Mouse (Mus musculus) G1E-ER4 (cell line): ENCODE data around the gene Lix1l. TPM values are rescaled to one million over a fixed set of nuclear protein-coding genes. Genes with fewer than 3 reads are reported as not detected.
A peak's percentile ranks its signal among the peaks of the same experiment; 100 is the strongest.

Experiments used
- GATA1 ChIP-seq: IDR thresholded peaks from one replicate; pipeline ENCODE4 v1.8.0; 2012; ENCODE audit warnings: low read length, inconsistent platforms
- polyA plus RNA-seq: library from polyadenylated mRNA; stranded (reverse); fragments of >175 nt; gene quantifications from 2 replicates; pipeline ENCODE4 v1.2.3, GENCODE M21; 2012

Gene Lix1l
- polyA plus RNA-seq, 1 experiment: 0.92 TPM

DNA sequence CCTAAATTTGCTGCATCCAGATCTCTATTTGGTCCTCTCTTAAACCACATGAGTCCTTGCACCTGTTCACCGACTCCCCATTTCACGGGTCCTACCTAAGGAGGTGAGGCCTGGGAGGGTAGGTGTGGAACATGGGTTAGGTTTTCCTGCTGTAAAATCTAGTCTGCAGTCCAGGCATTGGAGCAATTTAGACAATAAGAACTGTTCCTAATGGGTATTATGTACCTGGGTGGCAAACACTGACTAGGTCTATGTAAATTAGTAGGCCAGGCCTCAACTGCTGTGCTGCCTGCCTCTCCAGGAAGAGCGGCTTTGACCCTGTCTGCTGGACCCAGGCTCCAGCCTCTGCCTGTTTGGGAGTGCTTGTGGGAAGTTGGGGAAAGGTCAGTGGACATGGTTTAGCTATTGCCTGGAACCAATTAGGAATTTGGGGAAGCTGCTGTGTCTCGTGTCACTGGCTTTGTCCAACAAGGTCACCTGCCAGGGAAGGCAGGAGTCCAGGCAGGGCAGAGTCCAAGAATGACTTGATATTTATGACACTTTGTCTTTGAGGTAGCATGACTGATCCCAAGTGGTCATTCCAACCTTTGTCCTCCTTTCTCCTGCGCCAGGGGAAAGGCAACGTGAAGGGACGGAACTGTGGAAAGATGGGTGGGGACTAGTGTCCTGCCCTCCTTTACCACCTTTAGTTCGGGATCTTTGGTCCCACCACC is 25.5 kb upstream of the Lix1l start:
- no peak for TF ChIP-seq GATA1

DNA sequence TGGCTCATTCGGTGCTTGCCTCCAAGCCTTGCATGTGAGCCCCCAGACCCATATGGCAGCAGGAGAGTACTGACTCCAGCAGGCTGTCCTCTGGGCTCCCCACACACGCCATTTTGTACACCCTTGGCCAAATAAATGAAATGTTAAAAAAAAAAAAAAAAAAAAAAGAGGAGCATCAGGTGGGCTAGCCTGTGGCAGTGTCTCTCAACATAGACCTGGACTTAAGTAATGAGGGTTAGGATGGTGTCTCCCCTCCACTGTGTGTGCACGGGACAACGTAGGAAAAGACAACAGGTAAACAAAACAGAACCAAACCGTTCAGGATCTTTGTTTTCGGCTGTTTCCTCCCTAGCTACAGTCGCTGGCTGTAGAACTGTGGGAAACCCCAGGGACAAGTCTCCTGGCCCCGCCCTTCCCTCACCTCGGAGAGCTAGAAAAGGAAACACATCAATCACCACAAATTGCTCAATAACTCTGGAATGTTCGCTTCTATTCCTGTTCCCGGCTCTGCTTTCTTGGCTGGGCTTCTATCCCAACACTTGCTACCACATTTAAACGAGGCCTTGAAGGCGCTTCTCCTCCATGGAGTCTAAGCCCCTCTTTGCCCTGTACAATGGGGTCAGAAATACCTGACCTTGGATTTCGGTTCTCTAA is 24.8 kb upstream of the Lix1l start:
- no peak for TF ChIP-seq GATA1

DNA sequence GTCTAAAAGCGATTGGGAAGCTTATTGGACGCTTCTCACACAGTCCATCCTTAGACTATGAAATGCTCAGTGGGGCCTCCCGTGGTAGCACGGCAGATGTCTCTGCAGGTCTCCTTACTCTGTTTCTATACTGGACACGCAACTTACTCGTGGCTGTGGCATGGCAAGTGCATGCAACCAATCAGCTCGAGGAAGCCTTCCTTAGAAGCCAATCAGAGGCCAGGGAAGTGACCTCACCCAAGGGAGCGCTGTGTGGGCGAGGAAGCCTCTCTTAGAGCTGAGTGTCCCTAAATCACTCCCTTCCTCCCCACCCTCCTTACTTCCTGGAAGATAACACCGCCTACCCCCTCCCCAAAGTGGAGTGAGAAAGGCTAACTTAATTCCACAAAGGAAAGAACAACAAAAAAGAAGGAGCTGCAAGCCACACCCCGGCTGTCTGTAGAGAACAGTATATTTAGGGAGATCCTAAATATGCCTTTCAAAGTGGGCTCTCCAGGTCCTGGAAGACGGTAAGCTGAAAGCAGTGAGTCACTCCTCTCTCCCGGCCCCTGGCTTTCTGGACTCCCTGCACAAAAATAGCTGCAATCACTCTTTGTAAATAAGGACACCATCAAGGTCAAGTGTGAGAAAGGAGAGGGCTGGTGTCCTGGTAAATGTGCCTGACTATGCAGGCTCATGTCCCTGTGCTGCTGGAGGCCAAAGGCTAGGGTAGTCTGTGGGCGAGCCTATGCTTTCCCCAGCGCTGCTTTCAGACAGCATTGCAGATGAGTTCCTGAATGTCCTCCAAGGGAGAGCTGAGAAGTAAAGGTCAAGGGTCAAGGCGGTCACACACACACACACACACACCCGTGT is 24.0 kb upstream of the Lix1l start, which contains the start of gene Gm16253:
Gene Gm16253 (plus strand): TSS at position 295 of the 852 bp plus-strand sequence.
- TF ChIP-seq GATA1: no peak

DNA sequence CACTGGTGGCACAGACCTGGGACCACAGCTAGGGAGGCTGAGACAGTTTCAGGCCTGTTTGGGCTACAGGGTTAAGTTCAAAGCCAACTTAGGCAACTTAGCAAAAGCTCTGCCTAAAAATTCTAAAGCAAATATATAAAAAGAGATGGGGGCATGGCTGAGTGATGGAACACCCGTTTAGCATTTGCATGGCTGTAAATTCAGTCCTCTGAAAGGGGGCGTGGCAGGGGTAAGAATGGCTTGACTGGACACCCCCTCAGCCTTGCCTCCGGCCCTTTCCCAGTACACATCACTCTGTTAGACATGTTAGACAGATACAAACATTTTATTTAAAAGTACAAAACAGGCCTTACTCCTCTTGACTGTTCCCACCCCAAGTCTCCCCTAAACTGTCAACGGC is 23.4 kb upstream of the Lix1l start:
- TF ChIP-seq GATA1: no peak

DNA sequence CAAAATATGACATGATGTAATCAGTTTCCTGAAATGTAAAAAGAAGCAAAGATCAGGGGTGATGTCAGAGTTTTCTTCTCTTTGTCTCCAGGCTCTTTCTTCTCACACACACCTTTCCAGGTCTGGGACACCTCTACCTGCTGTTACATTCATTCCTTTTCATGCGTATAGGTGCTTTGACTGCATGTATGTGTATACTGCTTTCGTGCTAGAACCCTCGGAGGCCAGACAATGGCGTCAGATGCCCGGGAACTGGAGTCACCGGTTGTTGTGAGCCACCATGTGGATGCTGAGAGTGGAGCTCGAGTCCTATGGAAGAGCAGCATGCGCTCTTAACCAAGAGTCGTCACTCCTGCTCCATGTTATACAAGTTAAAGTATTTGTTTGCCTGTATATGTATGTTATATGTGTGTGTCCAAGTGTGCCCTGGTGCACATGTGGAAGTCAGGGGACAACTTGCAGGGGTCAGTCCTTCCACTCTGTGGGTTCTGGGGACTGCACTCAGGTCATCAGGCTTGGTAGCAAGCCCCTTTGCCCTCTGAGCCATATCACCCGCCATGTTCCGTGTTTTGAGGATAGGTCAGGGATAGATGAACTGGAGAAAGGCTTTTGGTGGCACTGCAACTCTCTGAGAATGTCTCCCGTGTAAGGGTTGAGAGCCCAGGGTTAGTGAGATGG is 22.2 kb upstream of the Lix1l start:
- TF ChIP-seq GATA1: no peak

DNA sequence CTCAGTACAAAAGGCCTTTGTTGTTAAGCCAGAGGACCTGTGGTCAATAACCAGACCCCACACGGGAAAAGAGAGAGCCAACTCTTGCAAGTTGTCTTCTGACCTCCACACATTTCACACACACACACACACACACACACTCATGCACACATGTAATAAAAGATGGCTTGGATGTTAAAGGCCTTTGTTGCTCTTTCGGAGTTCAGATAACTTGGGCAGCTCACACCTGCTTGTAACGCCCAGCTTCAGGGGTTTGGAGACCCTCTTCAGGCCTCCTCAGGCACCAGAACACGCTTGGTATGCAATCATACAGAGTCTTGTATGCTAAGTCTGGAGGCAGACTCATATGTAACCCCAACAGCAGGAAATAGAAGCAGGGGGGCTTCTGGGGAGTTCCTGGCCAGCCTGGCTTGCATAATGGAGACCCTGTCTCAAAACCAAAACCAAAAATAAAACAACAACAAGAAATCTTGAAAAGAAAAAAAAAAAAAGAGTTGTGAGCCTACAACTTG is 21.7 kb upstream of the Lix1l start:
- no peak for TF ChIP-seq GATA1

DNA sequence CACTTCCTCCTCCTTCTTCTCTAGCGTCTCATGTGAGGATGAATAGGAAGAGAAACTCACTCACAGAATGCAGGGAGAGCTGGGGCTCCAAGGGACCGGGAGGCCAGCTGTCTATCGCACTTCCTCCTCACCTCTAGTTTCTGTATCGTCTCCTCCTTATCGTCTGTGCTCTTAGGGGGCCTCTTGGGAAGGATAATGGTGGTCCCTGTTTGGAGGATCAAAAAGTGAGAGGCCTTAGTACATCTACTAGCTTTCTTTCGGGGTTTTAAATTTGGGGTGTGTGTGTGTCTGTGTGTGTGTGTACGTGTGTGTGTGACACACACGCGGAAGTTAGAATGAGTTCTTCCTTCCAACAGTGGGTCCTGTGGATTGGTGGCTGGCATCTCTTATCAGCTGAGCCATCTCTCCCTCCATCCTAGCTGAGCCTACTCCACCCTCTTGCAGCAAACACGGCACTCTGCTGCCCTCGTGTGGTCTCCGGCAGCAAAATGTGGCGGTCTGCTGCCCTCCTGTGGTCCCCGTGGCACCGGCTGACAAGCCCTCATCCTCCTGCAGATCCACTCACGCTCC is 21.0 kb upstream of the Lix1l start:
- peak; percentile 88 for TF ChIP-seq GATA1

DNA sequence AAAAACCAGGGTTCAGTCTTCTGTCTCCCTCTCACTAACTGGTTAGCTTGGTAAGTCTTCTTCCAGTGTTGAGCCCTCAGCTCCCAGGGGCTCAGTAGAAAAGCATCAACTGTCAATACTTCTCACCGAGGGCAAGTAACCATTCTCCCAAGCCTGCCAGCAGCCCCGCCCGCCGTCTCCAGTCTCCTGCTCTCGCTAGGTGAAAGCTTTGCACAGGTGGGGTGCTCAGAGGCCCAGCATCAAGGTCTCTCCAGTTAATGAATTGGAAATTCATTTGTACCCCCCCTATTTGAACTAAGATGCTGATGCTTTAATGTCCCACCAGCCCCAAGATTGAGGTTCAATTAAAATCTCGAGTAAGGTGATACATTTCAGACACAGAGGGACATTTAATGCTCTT is 19.8 kb upstream of the Lix1l start:
- TF ChIP-seq GATA1: no peak

DNA sequence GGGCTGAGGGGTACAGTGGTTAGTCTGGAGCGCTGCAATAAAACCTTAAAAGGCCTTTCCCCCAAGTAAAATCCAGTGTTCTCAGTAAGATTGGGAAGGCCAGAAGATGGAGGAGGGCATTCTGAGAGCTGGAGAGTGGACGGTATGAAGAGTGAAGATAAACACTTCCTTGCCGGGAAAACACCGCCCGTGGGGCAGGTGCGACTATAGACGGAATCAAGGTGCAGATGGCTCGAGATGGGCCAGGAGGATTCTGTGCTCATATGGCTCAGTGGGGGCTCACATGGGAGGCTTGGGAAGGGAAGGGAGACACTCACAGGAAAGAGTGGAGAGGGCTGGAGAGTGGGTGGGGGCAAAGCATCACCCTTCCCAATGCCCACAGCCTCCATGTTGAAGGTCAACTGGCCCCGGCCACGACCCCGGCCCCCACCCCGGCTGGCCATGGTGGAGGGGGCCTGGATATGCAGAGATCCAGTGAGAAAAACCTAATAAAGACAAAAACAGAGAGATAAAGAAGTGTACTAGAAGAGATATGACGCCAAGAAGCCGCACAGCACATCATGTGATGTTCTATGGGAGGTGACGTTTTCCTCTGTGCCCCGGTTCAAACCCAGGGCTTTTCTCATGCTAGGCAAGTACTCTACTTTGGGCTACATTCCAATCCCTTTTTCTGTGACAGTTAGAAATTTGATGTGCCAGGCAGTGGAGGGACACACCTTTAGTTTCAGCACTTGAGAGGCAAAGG is 19.0 kb upstream of the Lix1l start:
- no peak for TF ChIP-seq GATA1

DNA sequence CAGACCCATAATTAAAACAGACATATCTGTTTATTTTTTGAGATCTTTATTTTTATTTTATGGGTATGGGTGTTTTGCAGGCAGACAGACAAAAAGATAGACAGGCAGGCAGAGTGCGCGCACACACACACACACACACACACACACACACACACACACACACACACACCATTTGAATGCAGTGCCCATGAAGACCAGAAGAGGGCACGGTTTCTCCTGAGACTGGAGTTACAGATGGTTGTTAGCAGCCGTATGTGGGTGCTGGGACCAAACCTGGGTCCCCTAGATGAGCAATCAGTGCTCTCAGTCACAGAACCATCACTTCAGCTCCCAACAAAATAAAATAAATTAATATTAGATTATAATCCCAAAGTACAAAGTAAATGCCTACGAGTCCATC is 17.6 kb upstream of the Lix1l start:
- no peak for TF ChIP-seq GATA1

DNA sequence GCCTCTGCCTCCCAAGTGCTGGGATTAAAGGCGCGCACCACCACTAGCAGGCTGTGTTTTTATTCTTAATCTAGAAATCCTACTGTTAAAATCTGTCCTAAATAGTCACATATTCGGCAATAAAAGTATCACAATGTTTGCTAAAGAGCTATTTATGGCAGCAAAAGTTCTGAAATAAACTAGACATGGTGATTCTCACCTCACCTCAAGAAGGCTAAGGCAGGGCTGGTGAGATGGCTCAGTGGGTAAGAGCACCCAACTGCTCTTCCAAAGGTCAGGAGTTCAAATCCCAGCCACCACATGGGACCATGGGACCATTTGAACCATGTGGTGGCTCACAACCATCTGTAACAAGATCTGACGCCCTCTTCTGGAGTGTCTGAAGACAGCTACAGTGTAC is 10.3 kb upstream of the Lix1l start:
- TF ChIP-seq GATA1: no peak

DNA sequence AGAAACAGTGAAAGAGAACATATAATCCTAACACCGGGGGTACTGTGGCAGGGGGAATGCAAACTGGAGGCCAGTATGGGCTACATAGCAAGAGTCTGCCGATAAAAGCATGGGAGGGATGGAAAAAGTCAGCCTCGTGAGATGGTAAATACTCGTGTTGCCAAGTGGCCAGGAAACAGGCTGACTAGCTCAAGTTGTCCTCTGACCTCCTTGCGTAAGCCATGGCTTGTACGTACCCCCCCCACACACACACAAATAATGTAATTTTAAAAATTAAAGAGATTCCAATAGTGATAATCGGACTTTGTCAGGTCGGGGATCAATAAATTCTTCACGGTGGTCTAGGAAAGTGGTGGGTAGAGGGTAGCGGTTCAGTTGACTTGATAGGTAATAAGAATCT is 7.6 kb upstream of the Lix1l start:
- TF ChIP-seq GATA1: no peak

DNA sequence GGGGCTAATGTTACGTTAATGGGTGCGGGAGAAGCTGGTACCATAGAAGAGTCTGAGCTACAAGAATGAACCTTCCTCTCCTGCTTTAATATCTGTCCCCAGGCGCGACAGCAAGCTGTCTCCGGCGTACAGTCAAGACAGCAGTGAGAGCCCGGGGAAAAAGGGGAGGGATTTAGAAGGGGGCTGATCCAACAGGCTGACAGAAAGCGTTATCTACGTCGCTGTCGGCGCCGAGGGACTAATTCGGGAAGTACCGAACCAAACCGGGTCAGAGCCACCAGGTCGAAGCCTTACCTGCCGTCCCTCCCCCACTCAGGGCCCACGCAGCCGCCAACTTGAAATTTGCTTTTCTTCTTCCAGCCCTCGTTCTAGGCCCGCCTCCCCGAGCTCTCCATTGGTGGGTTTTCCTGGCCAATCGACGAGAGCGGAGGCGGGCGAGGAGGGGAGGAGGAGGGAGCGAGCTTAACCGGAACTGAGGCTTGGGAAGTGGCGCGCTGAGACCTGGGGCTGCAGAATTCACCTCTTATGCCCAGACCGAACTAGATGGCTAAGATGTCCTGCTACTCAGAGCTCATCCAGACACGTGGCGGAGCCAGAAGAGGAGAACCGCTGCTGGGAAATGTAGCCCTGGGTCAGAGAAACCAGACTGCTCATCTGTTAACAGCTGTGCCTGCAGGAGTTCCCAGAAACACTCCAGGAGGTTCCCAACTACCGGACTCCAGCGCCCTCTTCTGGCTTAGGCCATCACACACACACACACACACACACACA is 7.0 kb upstream of the Lix1l start, which contains the start of gene Polr3gl:
Gene Polr3gl (minus strand): TSS at position 392 of the 771 bp plus-strand sequence.
- no peak for TF ChIP-seq GATA1

DNA sequence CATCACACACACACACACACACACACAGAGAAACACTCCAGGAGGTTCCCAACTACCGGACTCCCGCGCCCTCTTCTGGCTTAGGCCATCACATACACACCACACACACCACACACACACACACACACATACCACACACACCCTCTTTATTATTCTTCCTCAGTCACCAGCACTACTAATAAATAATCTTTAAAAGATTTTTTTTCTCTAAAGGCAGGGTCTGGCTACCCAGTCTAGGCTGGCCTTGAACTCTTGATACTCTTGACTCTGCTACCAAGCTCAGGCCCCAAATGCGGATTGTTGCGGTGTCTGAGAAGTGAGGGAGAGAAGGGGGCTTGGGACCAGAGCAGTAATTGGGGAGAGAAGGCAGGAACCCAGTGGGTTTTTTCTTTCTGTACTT is 6.1 kb upstream of the Lix1l start:
- no peak for TF ChIP-seq GATA1

DNA sequence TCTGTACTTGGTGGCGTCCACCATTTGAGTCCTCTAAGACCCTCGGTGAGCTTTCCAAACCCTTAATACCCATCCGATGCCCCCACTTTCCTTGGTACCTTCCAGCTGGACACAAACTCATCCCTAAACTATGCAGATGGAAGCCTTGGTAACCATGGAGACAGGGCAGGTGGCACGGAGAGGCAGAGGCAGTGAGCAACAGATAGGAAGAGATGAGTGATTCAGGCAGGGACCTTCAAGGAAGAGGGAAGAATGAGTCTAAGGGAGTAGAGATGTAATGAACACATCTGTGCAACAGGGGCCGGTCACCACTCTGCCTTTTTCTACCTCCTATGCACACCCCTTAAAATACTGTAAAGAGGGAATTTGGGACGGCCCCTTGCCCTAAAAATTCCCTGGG is 5.3 kb upstream of the Lix1l start:
- TF ChIP-seq GATA1: no peak
